ENCODE assay signal across 11 mouse cellular contexts in genomic region chrX:133911397-133912103, GRCm38 (mm10). TPM values are rescaled to one million over a fixed set of nuclear protein-coding genes. Genes with fewer than 3 reads are reported as not detected.
DNase-seq lines count a peak whose midpoint lies in the region; ATAC-seq and TF ChIP-seq lines count a peak whose summit lies in the region.
"Had no signal": no experiment of that assay in that cellular context is flagged by ENCODE, and none has a peak within 500 bp of the region (broad histone marks: within the 10 kb centered on the region; RNA-seq: fewer than 3 reads in every experiment).

No protein-coding gene starts in this region.

- 0 out of 2 replicates have a peak overlapping the region, but pooled peaks have one; percentile 22 for H3K27ac ChIP-seq in kidney, embryonic 15.5 days
- H3K27ac ChIP-seq in layer of hippocampus, adult 2 months, result no peak overlapping the region
- H3K27ac ChIP-seq: midbrain, embryonic 15.5 days had no signal

- no peak for ATAC-seq in kidney, embryonic 15.5 days (replicated peaks; ENCODE audit: low FRiP score)
- ATAC-seq in erythroblast, adult 5-6 weeks (replicated peaks; ENCODE audit: low FRiP score, poor library complexity, severe bottlenecking), result no peak
- ATAC-seq: midbrain, embryonic 15.5 days had no signal

- TF ChIP-seq CTCF in lung, adult 2 months (IDR thresholded peaks at IDR 0.05; ENCODE audit: insufficient read depth, low read length), result no peak
- TF ChIP-seq CTCF in layer of hippocampus, adult 2 months (conservative IDR thresholded peaks at IDR 0.05), result no peak

- H3K4me1 ChIP-seq in lung, adult 2 months (ENCODE audit: control insufficient read depth, insufficient read depth, low read length), result no peaks in the 10 kb centered on the region
- H3K4me1 ChIP-seq in kidney, embryonic 15.5 days, result 0 out of 2 replicates have a peak, but pooled peaks cover 7% of the 10 kb centered on the region
- H3K4me1 ChIP-seq: midbrain, embryonic 15.5 days had no signal

- no peak overlapping the region for H3K9ac ChIP-seq in kidney, embryonic 15.5 days
- H3K9ac ChIP-seq: midbrain, embryonic 15.5 days had no signal

- H3K36me3 ChIP-seq in kidney, embryonic 15.5 days, result no peaks in the 10 kb centered on the region
- H3K36me3 ChIP-seq: G1E; midbrain, embryonic 15.5 days had no signal

- no peak for TF ChIP-seq POLR2A in lung, adult 2 months (IDR thresholded peaks at IDR 0.05; ENCODE audit: borderline replicate concordance, extremely low read depth, low read depth, low read length)

- 58% methylated on average over 10 of the region's 10 CpGs for WGBS in lung, adult 2 months
- 63% methylated on average over 10 of the region's 10 CpGs for WGBS in kidney, embryonic 15.5 days

- peaks cover 50% of the 10 kb centered on the region for H3K27me3 ChIP-seq in kidney, embryonic 15.5 days
- H3K27me3 ChIP-seq: midbrain, embryonic 15.5 days had no signal

- peak; percentile 11 to 21 for DNase-seq in lung, adult 18-20 months
- no peak for DNase-seq in lung, adult 2 months
- DNase-seq in heart, adult 8-10 months (ENCODE audit: low spot score), result peak; percentile 20
- peak; percentile 15 to 66 for DNase-seq in lung, postnatal 4 days
- DNase-seq in layer of hippocampus, adult 2 months (ENCODE audit: low spot score in 2 of 2), result no peak
- DNase-seq in retina, postnatal 1 day, result no peak
- DNase-seq: right cerebral cortex, postnatal 25 days had no signal

- H3K4me2 ChIP-seq in kidney, embryonic 15.5 days, result no peak overlapping the region
- H3K4me2 ChIP-seq: midbrain, embryonic 15.5 days had no signal

- H3K4me3 ChIP-seq in lung, adult 2 months (replicated peaks; ENCODE audit: extremely low read depth, low read depth, low read length), result no peak overlapping the region
- H3K4me3 ChIP-seq in kidney, embryonic 15.5 days (replicated peaks), result no peak overlapping the region
- H3K4me3 ChIP-seq in layer of hippocampus, adult 2 months, result no peak overlapping the region
- H3K4me3 ChIP-seq: midbrain, embryonic 15.5 days had no signal

- H3K9me3 ChIP-seq in kidney, embryonic 15.5 days (replicated peaks), result no peaks in the 10 kb centered on the region
- H3K9me3 ChIP-seq: G1E; midbrain, embryonic 15.5 days had no signal

RNA-seq across cellular contexts. Expression of gene Srpx2, which starts 3.3 kb away (rescaled TPM):
- polyA plus RNA-seq in lung, adult 2 months (2012; rRNA removed), result 6.1 and 9.4 TPM in 2 replicates
- total RNA-seq in heart, adult 8-10 months (2022), result 1 to 10 TPM; 2.2 to 5.2 (median 3.0) TPM
- polyA plus RNA-seq in kidney, embryonic 15.5 days (2015; fragmentation: Nextera tagmentation; extraction: Ambion mirVana), result 3.8 and 4.9 TPM in 2 replicates
- total RNA-seq in layer of hippocampus, adult 2 months (2021), result under 1 TPM; 0.51 to 0.96 TPM
- total RNA-seq in erythroblast, adult 5-6 weeks (2015; ENCODE audit: low replicate concordance), result not detected in 2 replicates
- not detected in 2 replicates for total RNA-seq in erythroblast, adult 5-6 weeks (2017; ENCODE audit: low replicate concordance)
- total RNA-seq: G1E had no signal
- polyA plus RNA-seq: G1E had no signal

RNA-seq across cellular contexts. Expression of gene Tspan6, which starts 13.3 kb away (rescaled TPM):
- polyA plus RNA-seq in lung, adult 2 months (2012; rRNA removed), result 3.4 and 6.6 TPM in 2 replicates
- total RNA-seq in heart, adult 8-10 months (2022), result 1 to 10 TPM; 5.5 to 7.5 (median 6.9) TPM
- polyA plus RNA-seq in kidney, embryonic 15.5 days (2015; fragmentation: Nextera tagmentation; extraction: Ambion mirVana), result 163 and 186 TPM in 2 replicates
- total RNA-seq in layer of hippocampus, adult 2 months (2021), result 10 to 100 TPM; 14.3 to 17.6 TPM
- total RNA-seq in erythroblast, adult 5-6 weeks (2015; ENCODE audit: low replicate concordance), result not detected in 2 replicates
- total RNA-seq in erythroblast, adult 5-6 weeks (2017; ENCODE audit: low replicate concordance), result 0.28 TPM in 1 of 2 replicates, not detected in the other
- total RNA-seq: G1E had no signal
- polyA plus RNA-seq: G1E had no signal

Comparison
In these comparisons a context has a peak if more than half of its experiments do, and no peak if none do; other contexts are left out.
1. DNase-seq: peak in lung, adult 18-20 months (2 of 2), heart, adult 8-10 months (single experiment) and lung, postnatal 4 days (2 of 2); none in lung, adult 2 months (single experiment), layer of hippocampus, adult 2 months (0 of 2) and retina, postnatal 1 day (single experiment).
2. RNA of gene Tspan6, which starts 13.3 kb away (total RNA-seq): 14.3 to 17.6 TPM in layer of hippocampus, adult 2 months and 5.5 to 7.5 TPM in heart, adult 8-10 months; 0.28 TPM in erythroblast, adult 5-6 weeks; every median in the first group is over 4 times any median in the second.